Mouse (Mus musculus) liver, postnatal 0 days (tissue): ENCODE results near the gene Ngfr.

Source experiments
- CTCF ChIP-seq: sonication (generic); IDR thresholded peaks from 2 replicates; pipeline ENCODE4 v1.5.1; 2016; ENCODE audit warnings: antibody characterized with exemption, low read depth
- EP300 ChIP-seq: IDR thresholded peaks from 2 replicates; pipeline ENCODE4 v1.6.1; 2016; ENCODE audit warnings: antibody characterized with exemption, low read depth, mild to moderate bottlenecking

DNA sequence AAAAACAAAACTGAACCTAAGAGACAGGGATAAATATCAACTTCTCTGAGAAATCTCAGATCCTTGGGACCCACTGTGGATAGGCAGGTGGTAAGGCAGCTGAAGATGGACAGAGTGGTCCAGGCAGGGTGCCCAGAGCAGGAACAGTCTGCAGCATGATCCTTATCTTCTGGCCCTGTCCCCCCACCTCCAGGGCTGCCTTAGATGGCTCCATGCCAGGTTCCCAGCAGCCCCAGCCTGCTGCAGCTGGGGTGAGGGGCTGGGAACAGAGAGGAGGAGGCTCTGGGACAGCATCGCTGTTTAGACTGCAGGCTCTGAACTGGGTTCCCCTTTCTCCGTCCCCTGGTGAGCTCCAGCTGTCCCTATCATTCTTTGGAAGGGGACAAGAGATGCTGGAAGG lies 27.8 kb downstream of the Ngfr start:
- TF ChIP-seq EP300 (no peak), CTCF (no peak)
